Mouse (Mus musculus): ENCODE results near the gene Pnmal2.
"Not testable (repeated sequence)": the region's sequence is repeated elsewhere in the genome, so short reads cannot be mapped to it uniquely, and the experiment has no call there.

Gene Pnmal2

DNA sequence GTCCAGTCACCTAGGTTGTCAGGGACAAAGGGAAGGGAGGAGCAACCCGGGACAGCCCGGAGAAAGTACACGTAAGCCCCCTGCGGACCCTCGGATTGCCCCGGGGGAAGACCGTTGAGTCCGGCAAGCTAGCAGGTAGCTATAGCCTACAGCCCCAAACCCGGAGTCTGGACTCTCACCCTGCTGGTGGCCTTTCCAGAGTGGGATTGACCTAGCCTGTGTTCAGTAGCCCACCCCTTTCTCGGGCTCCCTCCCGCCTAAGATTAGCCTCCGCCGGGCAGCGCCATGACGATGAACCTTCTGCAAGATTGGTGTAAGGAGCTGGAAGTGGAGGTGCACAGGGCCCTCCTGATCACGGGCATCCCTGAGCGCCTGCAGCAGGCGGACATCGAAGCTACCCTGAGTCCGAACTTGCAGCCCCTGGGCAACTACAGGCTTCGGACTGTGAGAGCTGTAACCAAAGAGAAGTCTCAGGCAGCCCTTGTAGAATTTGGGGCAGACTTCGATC, 380 bp downstream of the Pnmal2 start:
- no peak for DNase-seq (ENCODE audit: low read depth)

GRCm38 (mm10) chr7:16945419-16945818, 937 bp downstream of the Pnmal2 start:
- DNase-seq (ENCODE audit: low read depth), result no peak

DNA sequence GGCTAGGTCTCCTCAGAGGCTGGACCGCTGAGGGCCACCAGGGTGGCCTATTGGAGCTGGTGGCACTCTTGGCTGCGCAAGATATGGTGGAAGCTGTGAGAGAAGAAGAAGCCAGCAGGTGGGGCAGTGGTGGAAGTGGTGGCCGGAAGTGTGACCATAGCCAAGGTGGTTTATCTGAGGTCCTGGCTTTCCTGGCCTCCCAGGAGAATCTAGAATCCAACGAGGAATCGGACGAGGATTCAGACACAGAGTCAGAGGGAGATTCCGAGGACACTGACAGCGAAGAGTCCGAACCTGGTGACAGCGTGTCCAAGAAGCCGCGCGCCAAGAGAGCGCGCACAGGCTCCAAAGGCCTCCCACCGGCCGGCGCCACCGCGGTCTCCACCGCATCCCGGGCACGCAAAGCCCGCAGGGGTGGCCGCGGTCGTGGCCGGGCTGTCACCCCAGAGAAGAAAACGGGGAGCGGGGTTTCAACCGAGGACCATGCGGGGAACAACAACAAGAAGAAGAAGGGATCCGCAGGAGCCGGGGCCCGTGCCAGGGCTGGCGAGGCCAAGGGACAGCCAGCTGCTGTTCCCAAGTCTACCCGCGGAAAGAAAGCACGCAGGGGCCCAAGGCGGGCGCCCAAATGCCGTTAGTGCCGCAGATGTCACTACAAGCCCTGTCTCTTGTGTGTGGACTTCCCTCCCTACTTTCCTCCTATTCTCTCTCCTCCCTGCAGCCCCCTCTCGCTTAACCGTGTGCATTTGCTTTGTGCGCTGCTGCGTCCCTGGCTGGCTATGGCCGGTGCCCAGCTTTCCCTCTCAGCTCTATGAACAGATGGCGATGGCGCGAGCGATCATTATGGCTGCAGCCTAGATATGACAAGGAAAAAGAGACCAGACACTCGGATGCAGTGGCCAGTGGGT, 2.2 kb downstream of the Pnmal2 start:
- DNase-seq (ENCODE audit: low read depth), result no peak

- DNase-seq (ENCODE audit: low read depth), result no peak
Measured at GRCm38 (mm10) chr7:16947349-16947895, 2.9 kb downstream of the Pnmal2 start.

DNA sequence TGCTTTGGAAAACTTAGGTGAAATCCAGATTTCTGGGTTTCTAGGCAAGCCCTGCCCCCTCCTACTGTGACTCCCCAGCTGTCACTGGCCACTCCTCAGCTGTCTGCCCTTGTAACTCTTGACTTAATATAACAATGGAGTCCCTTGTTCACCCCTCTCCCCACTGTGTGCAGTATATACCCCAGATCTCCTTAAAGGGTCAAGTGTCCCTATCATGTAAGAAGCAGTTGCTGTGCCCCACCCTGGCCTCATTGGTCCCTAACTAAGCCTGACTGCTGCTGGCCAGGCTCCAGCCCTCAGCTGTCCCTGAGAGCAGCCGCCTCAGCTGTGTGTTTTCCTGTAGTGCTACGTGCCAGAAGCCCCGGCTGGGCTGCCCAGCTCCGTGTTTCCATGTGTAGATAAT, 3.5 kb downstream of the Pnmal2 start:
- DNase-seq (ENCODE audit: low read depth), result no peak

DNA sequence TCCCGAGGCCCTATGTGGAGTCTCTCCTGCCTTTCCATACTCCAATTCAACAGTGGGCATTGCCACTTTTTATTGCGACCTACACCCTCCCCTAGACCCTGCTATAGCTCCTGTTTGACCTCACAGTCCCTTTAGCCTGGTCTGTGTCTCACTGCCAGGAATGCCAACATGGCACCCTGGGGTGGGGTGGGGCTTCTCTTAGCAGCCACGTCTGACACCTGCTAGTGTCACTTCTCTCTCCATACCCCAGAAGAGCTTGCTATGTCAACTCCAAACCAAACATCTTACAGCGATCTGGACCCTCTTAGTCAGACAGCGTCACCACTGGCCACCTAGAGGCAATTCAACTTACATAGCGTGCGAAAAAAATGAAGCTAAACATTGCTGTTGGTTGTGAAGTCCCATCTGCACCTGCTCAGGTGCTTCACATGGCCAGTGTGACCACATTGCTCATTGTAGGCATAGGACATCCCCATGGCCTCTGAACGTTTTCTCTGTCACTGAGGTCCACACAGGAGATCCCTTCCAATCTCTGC, 4.5 kb downstream of the Pnmal2 start:
- DNase-seq (ENCODE audit: low read depth), result no peak

GRCm38 (mm10) chr7:16949908-16950841, 5.7 kb downstream of the Pnmal2 start:
- DNase-seq (ENCODE audit: low read depth), result peak; percentile 55

- peak; percentile 78 for DNase-seq (ENCODE audit: low read depth)
Measured at GRCm38 (mm10) chr7:16950861-16951635, 6.6 kb downstream of the Pnmal2 start.

- DNase-seq (ENCODE audit: low read depth), result not testable (repeated sequence)
Measured at GRCm38 (mm10) chr7:16953776-16954175, 9.3 kb downstream of the Pnmal2 start.

DNA sequence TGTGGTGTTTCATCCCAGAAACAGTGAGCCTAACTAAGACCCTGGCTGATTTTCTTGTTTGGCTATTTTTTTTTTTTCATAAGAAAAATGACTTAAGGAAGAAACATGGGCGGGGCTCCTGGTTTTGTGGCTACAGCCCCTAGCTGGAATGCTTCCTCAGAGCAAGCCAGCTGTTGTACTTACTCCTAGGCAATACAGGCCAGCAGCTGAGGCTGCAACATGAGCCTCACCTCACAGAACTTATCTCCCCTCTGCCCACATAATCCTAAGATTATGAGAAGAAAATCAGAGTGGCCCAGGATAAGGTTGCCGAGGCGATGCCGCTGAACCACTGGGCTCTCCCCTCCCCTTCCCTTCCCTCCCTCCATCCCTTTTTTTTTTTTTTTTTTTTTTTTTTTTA, 11.2 kb downstream of the Pnmal2 start:
- DNase-seq (ENCODE audit: low read depth), result no peak

GRCm38 (mm10) chr7:16956410-16957265, 12.2 kb downstream of the Pnmal2 start:
- no peak for DNase-seq (ENCODE audit: low read depth)

GRCm38 (mm10) chr7:16959539-16960187, 15.2 kb downstream of the Pnmal2 start, which contains the start of gene Pnmal1:
Pnmal1 (plus strand) TSS chr7:16959679.
- DNase-seq (ENCODE audit: low read depth), result no peak

DNA sequence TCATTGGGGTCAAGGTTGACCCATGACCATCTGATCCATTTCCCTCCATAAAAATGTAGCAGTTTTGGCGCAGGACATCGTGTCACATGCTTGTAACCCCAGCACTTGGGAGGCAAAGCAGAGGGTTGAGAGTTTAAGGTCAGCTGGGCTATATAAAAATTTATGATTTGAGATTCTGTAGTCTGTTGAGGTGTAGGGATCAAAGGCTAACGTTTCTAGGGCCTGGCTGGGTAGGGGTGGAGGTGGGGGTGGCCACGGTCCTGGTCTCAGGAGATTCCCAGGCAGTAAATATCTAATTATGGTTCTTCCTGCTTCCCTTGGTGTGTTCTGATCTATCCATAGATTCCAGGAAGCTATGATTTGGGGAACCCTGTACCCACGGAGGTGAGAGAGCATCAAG, 17.2 kb downstream of the Pnmal2 start:
- no peak for DNase-seq (ENCODE audit: low read depth)

DNA sequence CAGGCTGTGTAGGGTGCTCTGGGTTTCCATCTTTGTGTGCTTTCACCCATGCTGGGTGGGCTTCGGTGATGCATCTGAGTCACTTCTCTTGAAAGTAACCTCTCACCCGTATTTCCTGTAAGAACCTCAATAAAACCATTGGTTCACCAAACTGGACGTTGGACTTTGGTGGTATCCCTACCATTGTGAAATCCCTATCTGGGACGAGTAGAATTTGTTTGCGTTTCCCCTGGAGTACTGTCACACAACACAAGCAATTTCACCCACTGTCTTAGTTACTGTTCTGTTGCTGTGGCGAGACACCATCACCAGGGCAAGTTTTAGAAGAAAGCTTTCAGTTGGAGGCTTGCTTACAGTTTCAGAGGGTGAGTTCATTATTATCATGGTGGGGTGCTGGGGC, 23.9 kb downstream of the Pnmal2 start:
- DNase-seq (ENCODE audit: low read depth), result no peak

GRCm38 (mm10) chr7:16971160-16971559, 26.7 kb downstream of the Pnmal2 start:
- DNase-seq (ENCODE audit: low read depth), result no peak

DNA sequence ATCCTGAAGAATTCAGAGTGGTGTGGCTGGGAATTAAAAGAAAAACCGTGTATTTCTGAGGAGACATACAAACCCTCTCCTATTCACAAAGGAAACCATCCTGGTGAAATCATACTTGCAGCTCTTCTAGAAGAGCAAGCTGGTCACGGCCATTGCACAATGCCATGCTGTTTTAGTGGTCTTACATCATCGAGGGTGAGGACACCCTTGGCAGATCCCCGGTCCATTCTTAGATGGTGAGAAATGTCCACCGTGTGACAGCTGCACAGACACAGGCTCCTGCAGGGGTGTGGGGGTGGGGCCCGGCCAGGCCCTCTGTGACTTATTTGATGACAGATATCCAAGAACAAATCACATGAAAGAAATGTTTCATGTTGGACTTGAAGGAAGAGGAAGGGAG, 29.5 kb downstream of the Pnmal2 start:
- peak; percentile 46 for DNase-seq (ENCODE audit: low read depth)

GRCm38 (mm10) chr7:16976298-16976697, 31.8 kb downstream of the Pnmal2 start:
- DNase-seq (ENCODE audit: low read depth), result no peak

- DNase-seq (ENCODE audit: low read depth), result no peak
Measured at GRCm38 (mm10) chr7:16978173-16978572, 33.7 kb downstream of the Pnmal2 start.

GRCm38 (mm10) chr7:16978593-16978992, 34.1 kb downstream of the Pnmal2 start:
- DNase-seq (ENCODE audit: low read depth), result no peak

- DNase-seq (ENCODE audit: low read depth), result no peak
Measured at GRCm38 (mm10) chr7:16980348-16980747, 35.9 kb downstream of the Pnmal2 start.
